Mouse (Mus musculus): ENCODE measurements around the gene Rab4b.
A peak's percentile ranks its signal among the peaks of the same experiment; 100 is the strongest.

The Rab4b gene

GRCm38 (mm10) chr7:27159256-27159655 is 19.4 kb downstream of the Rab4b start:
- DNase-seq (ENCODE audit: low spot score) = no peak

GRCm38 (mm10) chr7:27158171-27158570 is 20.5 kb downstream of the Rab4b start:
- no peak for DNase-seq (ENCODE audit: low spot score)

GRCm38 (mm10) chr7:27156005-27156404 is 22.7 kb downstream of the Rab4b start:
- DNase-seq (ENCODE audit: low spot score) = no peak

- DNase-seq (ENCODE audit: low spot score) = no peak
These were observed 25.4 kb downstream of the Rab4b start, which contains the start of gene Cyp2t4 for GRCm38 (mm10) chr7:27153205-27153764. Gene Cyp2t4 (plus strand): TSS chr7:27153714.

- no peak for DNase-seq (ENCODE audit: low spot score)
These were observed 42.2 kb downstream of the Rab4b start for GRCm38 (mm10) chr7:27136410-27136996.

- no peak for DNase-seq (ENCODE audit: low spot score)
These were observed 44.9 kb downstream of the Rab4b start for GRCm38 (mm10) chr7:27133757-27134156.

- no peak for DNase-seq (ENCODE audit: low spot score)
These were observed 45.5 kb downstream of the Rab4b start for GRCm38 (mm10) chr7:27133156-27133555.

- peak; percentile 55 for DNase-seq (ENCODE audit: low spot score)
These were observed 46.1 kb downstream of the Rab4b start for GRCm38 (mm10) chr7:27132588-27132987.

GRCm38 (mm10) chr7:27131387-27131786 is 47.3 kb downstream of the Rab4b start:
- no peak for DNase-seq (ENCODE audit: low spot score)

GRCm38 (mm10) chr7:27130521-27131370 is 48.0 kb downstream of the Rab4b start:
- no peak for DNase-seq (ENCODE audit: low spot score)

- no peak for DNase-seq (ENCODE audit: low spot score)
These were observed 48.9 kb downstream of the Rab4b start for GRCm38 (mm10) chr7:27129811-27130210.

GRCm38 (mm10) chr7:27128946-27129345 is 49.8 kb downstream of the Rab4b start:
- no peak for DNase-seq (ENCODE audit: low spot score)

- DNase-seq (ENCODE audit: low spot score) = peak; percentile 58
These were observed 50.5 kb downstream of the Rab4b start for GRCm38 (mm10) chr7:27128162-27128561.

GRCm38 (mm10) chr7:27124969-27125368 is 53.7 kb downstream of the Rab4b start:
- DNase-seq (ENCODE audit: low spot score) = no peak

- DNase-seq (ENCODE audit: low spot score) = no peak
These were observed 54.3 kb downstream of the Rab4b start for GRCm38 (mm10) chr7:27124305-27124832.

GRCm38 (mm10) chr7:27119676-27120075 is 59.0 kb downstream of the Rab4b start, which contains the start of gene Cyp2f2:
Gene Cyp2f2 (plus strand): TSS chr7:27119909.
- DNase-seq (ENCODE audit: low spot score) = peak; percentile 59

Data from adipocyte (in vitro differentiated cells).